Comparison of ENCODE assay signal across 9 mouse cellular contexts in the genomic region with DNA sequence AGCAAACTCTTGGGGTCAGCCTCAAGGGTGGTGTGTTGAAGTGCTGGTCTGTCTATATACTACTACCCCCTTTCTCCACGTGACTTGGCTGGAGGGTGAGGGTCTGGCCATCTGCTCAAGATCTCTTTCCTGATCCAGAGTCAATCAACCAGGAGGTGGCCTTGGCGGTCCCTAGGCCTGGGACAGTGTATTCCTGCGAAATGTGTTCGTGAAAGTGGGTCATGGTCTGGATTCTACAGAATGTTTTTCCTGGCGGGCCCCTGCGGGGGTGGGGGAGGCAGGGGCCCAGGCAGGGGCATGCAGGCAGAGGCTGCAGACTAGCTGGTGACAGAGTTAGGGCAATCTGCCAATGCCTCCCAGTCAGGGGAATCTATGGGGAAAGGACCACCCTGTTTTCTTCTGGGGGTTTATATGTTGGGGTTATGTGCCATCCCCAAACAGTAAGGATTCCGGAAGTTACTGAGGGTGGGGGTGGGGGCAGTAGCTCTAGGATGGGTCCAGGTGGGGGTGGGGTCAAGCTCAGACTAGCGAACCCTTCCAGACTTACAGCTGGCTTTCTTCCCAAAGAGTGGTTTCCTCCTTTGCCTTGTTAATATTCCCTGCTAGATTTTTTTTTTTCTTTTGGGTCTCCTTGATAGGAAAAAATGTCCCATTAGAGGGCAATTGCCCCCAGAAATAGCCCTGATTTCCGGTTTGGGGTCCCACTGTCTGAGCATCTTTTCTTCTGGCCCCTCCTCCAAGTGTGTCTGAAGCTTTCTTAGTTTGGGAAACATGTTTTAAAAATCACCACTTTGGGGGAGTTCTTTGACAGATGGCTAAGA. TPM values are rescaled to one million over a fixed set of nuclear protein-coding genes. Genes with fewer than 3 reads are reported as not detected.
A peak's percentile ranks its signal among the peaks of the same experiment; 100 is the strongest.
DNase-seq lines count a peak whose midpoint lies in the region; ATAC-seq and TF ChIP-seq lines count a peak whose summit lies in the region.
"Had no signal": no experiment of that assay in that cellular context is flagged by ENCODE, and none has a peak within 500 bp of the region (broad histone marks: within the 10 kb centered on the region; RNA-seq: fewer than 3 reads in every experiment).

No protein-coding gene starts in this region.

- DNase-seq in embryo, embryonic 11 days = peak; percentile 43
- DNase-seq in embryo, embryonic 10 days (ENCODE audit: low spot score) = no peak
- DNase-seq in adrenal gland, adult 2 months = peak; percentile 66
- DNase-seq in frontal cortex, postnatal 10 days (ENCODE audit: low spot score in 2 of 2) = no peak
- DNase-seq in urinary bladder, postnatal 4 days (ENCODE audit: low spot score in 2 of 2) = no peak

- peak overlapping the region; percentile 1 to 19; a peak in 3 of 4 replicates for H3K4me3 ChIP-seq in heart, embryonic 14.5 days (ENCODE audit: control insufficient read depth in 1 of 2, insufficient read depth in 1 of 2, low read depth in 1 of 2, low read length in 2 of 2)
- peak overlapping the region; percentile 33 for H3K4me3 ChIP-seq in limb, embryonic 13.5 days
- no peak overlapping the region for H3K4me3 ChIP-seq in small intestine, adult 2 months (ENCODE audit: low read depth, low read length)

- peaks cover 24% of the 10 kb centered on the region for H3K36me3 ChIP-seq in heart, embryonic 14.5 days (ENCODE audit: control insufficient read depth, insufficient read depth, low read length)
- H3K36me3 ChIP-seq in limb, embryonic 13.5 days = peaks cover 38% of the 10 kb centered on the region
- peaks cover 35% of the 10 kb centered on the region for H3K36me3 ChIP-seq in small intestine, adult 2 months (ENCODE audit: control insufficient read depth, insufficient read depth, low read length)

- no peak for TF ChIP-seq CTCF in small intestine, adult 2 months (IDR thresholded peaks at IDR 0.05; ENCODE audit: extremely low read depth, insufficient read length, insufficient replicate concordance, low read depth, low read length)

- H3K4me1 ChIP-seq in heart, embryonic 14.5 days (ENCODE audit: control insufficient read depth in 2 of 2, insufficient read depth in 2 of 2, low read length in 2 of 2) = peaks cover 66 to 90% of the 10 kb centered on the region in 2 experiments
- peaks cover 84% of the 10 kb centered on the region for H3K4me1 ChIP-seq in limb, embryonic 13.5 days
- H3K4me1 ChIP-seq in small intestine, adult 2 months (ENCODE audit: control insufficient read depth, insufficient read depth, insufficient read length, low read length) = peaks cover 63% of the 10 kb centered on the region

- peak overlapping the region; percentile 60; the same call in 1 of the 2 replicates for H3K9ac ChIP-seq in heart, embryonic 14.5 days (ENCODE audit: low read length)
- peak overlapping the region; percentile 51; the same call in 1 of the 2 replicates for H3K9ac ChIP-seq in limb, embryonic 13.5 days

- peak; percentile 54 for ATAC-seq in heart, embryonic 14.5 days (ENCODE audit: insufficient number of reproducible peaks, insufficient read depth, low FRiP score, low read depth)
- no peak for ATAC-seq in limb, embryonic 13.5 days (ENCODE audit: low FRiP score, low read depth)

- no peak for TF ChIP-seq POLR2A in small intestine, adult 2 months (IDR thresholded peaks at IDR 0.05; ENCODE audit: low read depth, low read length)

- H3K4me2 ChIP-seq in heart, embryonic 14.5 days (ENCODE audit: low read length) = peak overlapping the region; percentile 58
- peak overlapping the region; percentile 67 for H3K4me2 ChIP-seq in limb, embryonic 13.5 days (replicated peaks)

- WGBS in heart, embryonic 14.5 days = 4% methylated on average over 9 of the region's 9 CpGs
- 11% methylated on average over 9 of the region's 9 CpGs for WGBS in limb, embryonic 13.5 days
- WGBS in small intestine, adult 2 months = 24% methylated on average over 9 of the region's 9 CpGs

- H3K9me3 ChIP-seq in heart, embryonic 14.5 days (ENCODE audit: control insufficient read depth, low read length) = no peaks in the 10 kb centered on the region
- no peaks in the 10 kb centered on the region for H3K9me3 ChIP-seq in limb, embryonic 13.5 days

- peak overlapping the region; percentile 89 for H3K27ac ChIP-seq in heart, embryonic 14.5 days (replicated peaks in 1 of 2; ENCODE audit: control insufficient read depth in 1 of 2, insufficient read depth in 1 of 2, low read depth in 2 of 2, low read length in 2 of 2)
- H3K27ac ChIP-seq in limb, embryonic 13.5 days = peak overlapping the region; percentile 89
- H3K27ac ChIP-seq in small intestine, adult 2 months (ENCODE audit: insufficient read depth, low read depth, low read length) = peak overlapping the region; percentile 23

- H3K27me3 ChIP-seq in heart, embryonic 14.5 days (ENCODE audit: control insufficient read depth, insufficient read depth, low read length) = no peaks in the 10 kb centered on the region
- H3K27me3 ChIP-seq in limb, embryonic 13.5 days = no peaks in the 10 kb centered on the region
- H3K27me3 ChIP-seq in small intestine, adult 2 months (ENCODE audit: control insufficient read depth, insufficient read depth, low read length) = no peaks in the 10 kb centered on the region
- H3K27me3 ChIP-seq: CH12.LX had no signal

RNA-seq across cellular contexts. Expression of gene Lasp1, which starts 6.3 kb away (rescaled TPM):
- 100 to 1,000 TPM; 118 to 172 TPM for total RNA-seq in adrenal gland, adult 2 months (2021)
- 127 and 138 TPM in 2 replicates for polyA plus RNA-seq in adrenal gland, adult 2 months (2012; rRNA removed)
- 26.5 and 28.1 TPM in 2 replicates for polyA plus RNA-seq in heart, embryonic 14.5 days (2014; fragmentation: Nextera tagmentation; extraction: Ambion mirVana)
- 128 and 138 TPM in 2 replicates for polyA plus RNA-seq in limb, embryonic 13.5 days (2015; fragmentation: Nextera tagmentation; extraction: Ambion mirVana)
- polyA plus RNA-seq in small intestine, adult 2 months (2012; rRNA removed) = 165 and 397 TPM in 2 replicates

RNA-seq across cellular contexts. Expression of gene Rpl23, which starts 22.8 kb away (rescaled TPM):
- 100 to 1,000 TPM; 700 to 846 TPM for total RNA-seq in adrenal gland, adult 2 months (2021)
- polyA plus RNA-seq in adrenal gland, adult 2 months (2012; rRNA removed) = 13.7 and 14.2 TPM in 2 replicates
- 499 and 536 TPM in 2 replicates for polyA plus RNA-seq in heart, embryonic 14.5 days (2014; fragmentation: Nextera tagmentation; extraction: Ambion mirVana)
- polyA plus RNA-seq in limb, embryonic 13.5 days (2015; fragmentation: Nextera tagmentation; extraction: Ambion mirVana) = 547 and 558 TPM in 2 replicates
- 10.2 and 22.0 TPM in 2 replicates for polyA plus RNA-seq in small intestine, adult 2 months (2012; rRNA removed)

RNA-seq across cellular contexts. Expression of gene 1700001P01Rik, which starts 29.3 kb away (rescaled TPM):
- under 1 TPM in 1 of 2 experiments, not detected in 1; 0.49 TPM for total RNA-seq in adrenal gland, adult 2 months (2021)
- not detected in 2 replicates for polyA plus RNA-seq in adrenal gland, adult 2 months (2012; rRNA removed)
- not detected in 2 replicates for polyA plus RNA-seq in heart, embryonic 14.5 days (2014; fragmentation: Nextera tagmentation; extraction: Ambion mirVana)
- 0.83 TPM in 1 of 2 replicates, not detected in the other for polyA plus RNA-seq in limb, embryonic 13.5 days (2015; fragmentation: Nextera tagmentation; extraction: Ambion mirVana)
- polyA plus RNA-seq in small intestine, adult 2 months (2012; rRNA removed) = not detected in 2 replicates

RNA-seq across cellular contexts. Expression of gene B230217C12Rik, which starts 35.5 kb away (rescaled TPM):
- total RNA-seq in adrenal gland, adult 2 months (2021) = 1 to 10 TPM; 2.9 to 4.6 TPM
- 1.8 and 2.5 TPM in 2 replicates for polyA plus RNA-seq in adrenal gland, adult 2 months (2012; rRNA removed)
- 4.2 and 5.5 TPM in 2 replicates for polyA plus RNA-seq in heart, embryonic 14.5 days (2014; fragmentation: Nextera tagmentation; extraction: Ambion mirVana)
- polyA plus RNA-seq in limb, embryonic 13.5 days (2015; fragmentation: Nextera tagmentation; extraction: Ambion mirVana) = 11.7 and 12.5 TPM in 2 replicates
- polyA plus RNA-seq in small intestine, adult 2 months (2012; rRNA removed) = 0.43 and 0.44 TPM in 2 replicates

RNA-seq across cellular contexts. Expression of gene Cwc25, which starts 38.7 kb away (rescaled TPM):
- total RNA-seq in adrenal gland, adult 2 months (2021) = 10 to 100 TPM; 17.5 to 28.9 TPM
- 5.1 and 6.5 TPM in 2 replicates for polyA plus RNA-seq in adrenal gland, adult 2 months (2012; rRNA removed)
- 9.0 and 9.8 TPM in 2 replicates for polyA plus RNA-seq in heart, embryonic 14.5 days (2014; fragmentation: Nextera tagmentation; extraction: Ambion mirVana)
- polyA plus RNA-seq in limb, embryonic 13.5 days (2015; fragmentation: Nextera tagmentation; extraction: Ambion mirVana) = 21.0 and 23.3 TPM in 2 replicates
- 1.7 and 3.7 TPM in 2 replicates for polyA plus RNA-seq in small intestine, adult 2 months (2012; rRNA removed)

Comparison
In these comparisons a context has a peak if more than half of its experiments do, and no peak if none do; other contexts are left out.
1. DNase-seq: peak in embryo, embryonic 11 days (single experiment) and adrenal gland, adult 2 months (single experiment); none in embryo, embryonic 10 days (single experiment), frontal cortex, postnatal 10 days (0 of 2) and urinary bladder, postnatal 4 days (0 of 2).
2. H3K27ac ChIP-seq: peak in every context shown above with its lines; median percentile 89 in heart, embryonic 14.5 days; 89 in limb, embryonic 13.5 days; 23 in small intestine, adult 2 months.
3. RNA of gene Rpl23, which starts 22.8 kb away (polyA plus RNA-seq): 547 to 558 TPM in limb, embryonic 13.5 days and 499 to 536 TPM in heart, embryonic 14.5 days; 10.2 to 22.0 TPM in small intestine, adult 2 months and 13.7 to 14.2 TPM in adrenal gland, adult 2 months; every median in the first group is over 10 times any median in the second.